Mouse (Mus musculus) olfactory bulb, adult 2 months (tissue): ENCODE results near the gene Inmt.

Source experiments
- CTCF ChIP-seq: fragments of 200-500 bp; IDR thresholded peaks from 2 replicates; pipeline ENCODE4 v1.5.1; 2012; ENCODE audit warnings: low read depth, mild to moderate bottlenecking, low read length, moderate library complexity; ENCODE audit not compliant: insufficient read depth
- POLR2A ChIP-seq: fragments of 200-500 bp; IDR thresholded peaks from 2 replicates; pipeline ENCODE4 v1.6.1; 2012; ENCODE audit warnings: mild to moderate bottlenecking, low read depth, low read length, moderate library complexity; ENCODE audit not compliant: insufficient read depth

DNA sequence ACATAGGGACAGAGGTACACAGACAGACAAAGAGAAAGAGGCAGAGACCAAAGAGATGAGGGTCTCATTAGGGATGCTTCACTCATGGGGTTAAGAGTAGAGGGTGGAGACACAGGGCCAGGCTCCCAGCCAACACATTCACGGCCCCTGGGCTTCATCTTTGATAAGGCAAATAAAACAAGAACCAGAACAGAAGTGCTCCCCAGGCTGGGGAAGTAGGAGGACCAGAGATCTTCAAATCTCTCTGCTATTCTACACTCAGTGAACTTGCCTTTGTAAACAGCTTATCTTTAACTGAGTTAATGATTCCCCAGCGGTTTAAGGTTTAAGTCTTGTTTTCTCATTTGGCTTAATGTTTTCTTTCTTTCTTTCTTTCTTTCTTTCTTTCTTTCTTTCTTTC lies 613 bp upstream of the Inmt start:
- TF ChIP-seq CTCF (no peak), POLR2A (no peak)
